8 mouse cellular contexts compared by ENCODE assay signal in the genomic region with DNA sequence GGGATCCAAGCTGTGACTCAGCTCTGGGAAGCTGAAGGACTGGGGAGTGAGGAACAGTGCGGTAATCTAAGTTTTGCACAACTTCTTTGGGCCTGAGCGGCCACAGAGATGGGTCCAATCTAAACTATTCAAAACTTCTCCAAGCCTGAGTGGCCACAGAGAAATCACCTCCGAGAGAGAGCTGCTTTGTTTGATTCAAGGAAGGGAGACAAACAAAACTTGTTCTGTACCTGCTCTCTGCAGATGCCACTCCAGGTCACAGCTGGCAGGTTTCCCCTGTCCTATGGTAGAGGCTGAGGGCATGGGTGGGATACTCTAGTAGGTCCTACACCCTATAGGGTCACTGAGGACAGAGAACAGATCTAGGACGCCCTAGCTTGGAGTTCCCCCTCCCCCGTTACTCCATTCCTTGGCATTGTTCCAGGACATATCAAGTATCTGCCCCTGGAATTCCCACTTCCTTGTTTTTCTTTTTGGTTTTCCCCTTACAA.
DNase-seq lines count a peak whose midpoint lies in the region; ATAC-seq and TF ChIP-seq lines count a peak whose summit lies in the region.

No protein-coding gene starts in this region.

- no peaks in the 10 kb centered on the region for H3K9me3 ChIP-seq in neural tube, embryonic 11.5 days (ENCODE audit: control insufficient read depth, low read length)
- H3K9me3 ChIP-seq in kidney, embryonic 15.5 days (replicated peaks) = no peaks in the 10 kb centered on the region

- peaks cover 32% of the 10 kb centered on the region for H3K4me1 ChIP-seq in neural tube, embryonic 11.5 days (ENCODE audit: control insufficient read depth, insufficient read depth, low read length)
- H3K4me1 ChIP-seq in heart, adult 2 months (ENCODE audit: control insufficient read depth, insufficient read depth, low read length) = peaks cover 29% of the 10 kb centered on the region
- H3K4me1 ChIP-seq in kidney, embryonic 15.5 days = peaks cover 51% of the 10 kb centered on the region

- no peak for TF ChIP-seq POLR2A in heart, adult 2 months (IDR thresholded peaks at IDR 0.05; ENCODE audit: insufficient read depth, low read depth, low read length)

- TF ChIP-seq EP300 in heart, adult 2 months (IDR thresholded peaks at IDR 0.05; ENCODE audit: insufficient read depth, low read depth, low read length) = no peak

- H3K36me3 ChIP-seq in neural tube, embryonic 11.5 days (ENCODE audit: control insufficient read depth, insufficient read depth, low read length) = no peaks in the 10 kb centered on the region
- H3K36me3 ChIP-seq in heart, adult 2 months (ENCODE audit: control insufficient read depth, insufficient read depth, low read length) = peaks cover 44% of the 10 kb centered on the region
- H3K36me3 ChIP-seq in kidney, embryonic 15.5 days = no peaks in the 10 kb centered on the region

- H3K27me3 ChIP-seq in neural tube, embryonic 11.5 days (ENCODE audit: control insufficient read depth, insufficient read depth, low read length) = no peaks in the 10 kb centered on the region
- H3K27me3 ChIP-seq in heart, adult 2 months (ENCODE audit: control insufficient read depth, insufficient read depth, low read length) = no peaks in the 10 kb centered on the region
- no peaks in the 10 kb centered on the region for H3K27me3 ChIP-seq in kidney, embryonic 15.5 days

- 0 out of 2 replicates have a peak overlapping the region, but pooled peaks have one; percentile 42 for H3K27ac ChIP-seq in neural tube, embryonic 11.5 days (ENCODE audit: low read depth, low read length)
- peak overlapping the region; percentile 97 for H3K27ac ChIP-seq in heart, adult 2 months
- peak overlapping the region; percentile 78 for H3K27ac ChIP-seq in kidney, embryonic 15.5 days

- H3K4me2 ChIP-seq in neural tube, embryonic 11.5 days (ENCODE audit: low read depth) = peak overlapping the region; percentile 29
- H3K4me2 ChIP-seq in kidney, embryonic 15.5 days = no peak overlapping the region

- H3K79me2 ChIP-seq in heart, adult 2 months (replicated peaks; ENCODE audit: control insufficient read depth, insufficient read depth, low read length) = peaks cover 7% of the 10 kb centered on the region

- no peak overlapping the region for H3K4me3 ChIP-seq in neural tube, embryonic 11.5 days (ENCODE audit: low read depth, low read length)
- peak overlapping the region; percentile 82 for H3K4me3 ChIP-seq in heart, adult 2 months
- H3K4me3 ChIP-seq in kidney, embryonic 15.5 days (replicated peaks) = no peak overlapping the region

- WGBS in neural tube, embryonic 11.5 days = 70% methylated on average over 5 of the region's 5 CpGs
- 27% methylated on average over 5 of the region's 5 CpGs for WGBS in heart, adult 2 months
- WGBS in kidney, embryonic 15.5 days = 40% methylated on average over 5 of the region's 5 CpGs

- DNase-seq in neural tube, embryonic 11.5 days (ENCODE audit: low spot score) = no peak
- DNase-seq in neural tube, embryonic 10.5 days (ENCODE audit: extremely low spot score, low spot score) = no peak
- DNase-seq in heart, adult 2 months = peak; percentile 55 to 58
- peak; percentile 54 for DNase-seq in skeletal muscle tissue, adult 2 months (ENCODE audit: low read depth, low spot score)
- no peak for DNase-seq in B cell, adult 2 months
- no peak for DNase-seq in testis, postnatal 10 days (ENCODE audit: low spot score)

- ATAC-seq in neural tube, embryonic 11.5 days (ENCODE audit: insufficient read depth, low FRiP score, low TSS enrichment) = no peak
- ATAC-seq in kidney, embryonic 15.5 days (replicated peaks; ENCODE audit: low FRiP score) = no peak
- no peak for ATAC-seq in inflammation-experienced regulatory T-cells, adult 6 months

- TF ChIP-seq CTCF in heart, adult 2 months (IDR thresholded peaks at IDR 0.05) = no peak

- no peak overlapping the region for H3K9ac ChIP-seq in neural tube, embryonic 11.5 days (ENCODE audit: low read length)
- peak overlapping the region; percentile 17 for H3K9ac ChIP-seq in heart, adult 2 months (ENCODE audit: low read depth, low read length)
- H3K9ac ChIP-seq in kidney, embryonic 15.5 days = no peak overlapping the region

- intact Hi-C loops in heart, adult 2 months (cut with DNase I) = loop anchor here (2.0 to 10.0 kb wide), 3 partner anchors 23 to 169 kb away; no protein-coding TSS in a partner anchor

Comparison
In these comparisons a context has a peak if more than half of its experiments do, and no peak if none do; other contexts are left out.
1. DNase-seq: peak in heart, adult 2 months (2 of 2) and skeletal muscle tissue, adult 2 months (single experiment); none in neural tube, embryonic 11.5 days (single experiment), neural tube, embryonic 10.5 days (single experiment), B cell, adult 2 months (0 of 2) and testis, postnatal 10 days (single experiment).
2. H3K27ac ChIP-seq: peak in every context shown above with its lines; median percentile 97 in heart, adult 2 months; 78 in kidney, embryonic 15.5 days; 42 in neural tube, embryonic 11.5 days.